Mouse (Mus musculus) monocyte, adult 59 days (primary cell): ENCODE measurements around the gene Myf6. TPM values are rescaled to one million over a fixed set of nuclear protein-coding genes. Genes with fewer than 3 reads are reported as not detected.

ENCODE experiments used
- total RNA-seq, 2 experiments: library from RNA; stranded (reverse); gene quantifications; one replicate each; pipeline ENCODE4 v1.2.4; 2023

Gene Myf6
- total RNA-seq, result not detected

DNA sequence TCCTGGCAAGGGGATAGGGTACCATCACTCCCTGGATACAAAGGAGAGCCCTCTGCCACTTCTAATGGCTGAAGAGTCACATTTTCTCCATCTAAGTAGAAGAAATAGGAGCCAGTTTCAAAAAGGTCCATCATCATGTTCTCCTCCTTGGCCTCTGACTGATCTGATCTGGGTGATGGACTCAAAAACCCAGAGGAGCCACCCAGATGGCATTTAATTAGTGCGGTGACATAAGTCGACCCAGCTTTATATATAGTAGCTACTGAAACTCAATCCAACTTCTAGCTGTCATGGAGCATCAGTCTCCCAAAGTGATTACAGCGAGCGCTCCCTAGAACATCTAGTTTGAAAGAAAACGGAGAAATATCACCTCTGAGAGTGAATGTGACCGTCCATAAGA lies at the start of gene Myf6:
Gene Myf6, minus strand, starts transcription at position 170 of the 400 bp plus-strand sequence.

DNA sequence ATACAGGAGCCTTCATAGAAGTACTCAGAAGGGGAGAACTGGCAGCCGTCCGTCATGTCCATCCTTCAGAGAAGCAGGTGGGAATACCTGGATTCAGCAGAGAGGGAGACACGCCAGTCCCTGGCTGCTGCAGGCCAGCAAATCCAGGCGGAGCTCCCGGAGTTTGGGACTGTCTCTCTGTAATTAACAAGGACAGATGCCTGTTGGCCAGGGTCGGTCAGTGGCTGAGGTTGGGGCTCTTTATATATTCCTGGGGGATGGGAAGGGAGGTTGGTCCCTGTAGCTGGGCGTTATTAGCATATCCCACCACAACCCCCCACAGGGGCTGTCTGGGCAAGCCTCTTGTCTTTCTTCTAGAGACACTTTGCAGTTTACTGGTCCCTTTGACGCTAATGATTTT lies 8.7 kb downstream of the Myf6 start, which contains the start of gene Myf5:
Gene Myf5, minus strand, starts transcription at position 265 of the 400 bp plus-strand sequence.

Other genes starting within 250 kb of the Myf6 start
- not detected for gene Lin7a, start 223.1 kb downstream of the Myf6 start, total RNA-seq
- not detected for gene Myf5, start 8.6 kb downstream of the Myf6 start, total RNA-seq
- gene Ptprq, start 225.3 kb upstream of the Myf6 start, total RNA-seq, result not detected